Mouse (Mus musculus): ENCODE measurements around the gene Cltb. TPM values are rescaled to one million over a fixed set of nuclear protein-coding genes. Genes with fewer than 3 reads are reported as not detected.

Cltb gene
- polyA plus RNA-seq, 1 experiment from 2014 or later: 154 TPM

- Histone ChIP-seq H3K27ac (ENCODE audit: low read depth, low read length) (peak overlapping the region; percentile 15; the same call in 1 of the 2 replicates), H3K4me2 (replicated peaks; ENCODE audit: low read depth) (no peak overlapping the region), H3K27me3 (replicated peaks; ENCODE audit: control insufficient read depth, insufficient read depth, low read length) (no peaks in the 10 kb centered on the region), H3K9ac (ENCODE audit: low read depth, low read length) (no peak overlapping the region), H3K4me3 (ENCODE audit: low read depth, low read length) (no peak overlapping the region), H3K9me3 (ENCODE audit: control insufficient read depth) (no peaks in the 10 kb centered on the region), H3K4me1 (replicated peaks; ENCODE audit: control insufficient read depth, insufficient read depth, low read length) (peaks cover 15% of the 10 kb centered on the region; the same call in 1 of the 2 replicates), H3K36me3 (ENCODE audit: control insufficient read depth, insufficient read depth) (peaks cover 16% of the 10 kb centered on the region)
- TF ChIP-seq CTCF (IDR thresholded peaks at IDR 0.05; ENCODE audit: low read depth): peak; percentile 32; the same call in 1 of the 2 replicates
- no peak for ATAC-seq
Measured at GRCm38 (mm10) chr13:54603501-54603900, 7.6 kb downstream of the Cltb start.

GRCm38 (mm10) chr13:54602639-54603111, 8.5 kb downstream of the Cltb start:
- Histone ChIP-seq H3K9me3 (ENCODE audit: control insufficient read depth) (no peaks in the 10 kb centered on the region), H3K36me3 (ENCODE audit: control insufficient read depth, insufficient read depth) (peaks cover 24% of the 10 kb centered on the region), H3K27ac (ENCODE audit: low read depth, low read length) (peak overlapping the region; percentile 86), H3K27me3 (replicated peaks; ENCODE audit: control insufficient read depth, insufficient read depth, low read length) (no peaks in the 10 kb centered on the region), H3K4me1 (replicated peaks; ENCODE audit: control insufficient read depth, insufficient read depth, low read length) (peaks cover 15% of the 10 kb centered on the region; the same call in 1 of the 2 replicates), H3K4me3 (ENCODE audit: low read depth, low read length) (no peak overlapping the region), H3K9ac (ENCODE audit: low read depth, low read length) (no peak overlapping the region; the same call in 1 of the 2 replicates), H3K4me2 (replicated peaks; ENCODE audit: low read depth) (peak overlapping the region; percentile 17; the same call in 1 of the 2 replicates)
- ATAC-seq: peak; percentile 82
- no peak for TF ChIP-seq CTCF (IDR thresholded peaks at IDR 0.05; ENCODE audit: low read depth)
- 20% methylated on average over 3 of the region's 3 CpGs for WGBS

GRCm38 (mm10) chr13:54598622-54599143, 12.5 kb downstream of the Cltb start:
- Histone ChIP-seq H3K4me3 (ENCODE audit: low read depth, low read length) (no peak overlapping the region), H3K27ac (ENCODE audit: low read depth, low read length) (no peak overlapping the region), H3K27me3 (replicated peaks; ENCODE audit: control insufficient read depth, insufficient read depth, low read length) (no peaks in the 10 kb centered on the region), H3K4me2 (replicated peaks; ENCODE audit: low read depth) (no peak overlapping the region), H3K9ac (ENCODE audit: low read depth, low read length) (no peak overlapping the region), H3K4me1 (replicated peaks; ENCODE audit: control insufficient read depth, insufficient read depth, low read length) (peaks cover 15% of the 10 kb centered on the region), H3K36me3 (ENCODE audit: control insufficient read depth, insufficient read depth) (peaks cover 31% of the 10 kb centered on the region), H3K9me3 (ENCODE audit: control insufficient read depth) (no peaks in the 10 kb centered on the region)
- ATAC-seq: no peak
- WGBS: 81% methylated on average over 12 of the region's 12 CpGs
- no peak for TF ChIP-seq CTCF (IDR thresholded peaks at IDR 0.05; ENCODE audit: low read depth)

- no peak overlapping the region for H3K4me3 ChIP-seq (ENCODE audit: low read depth, low read length)
- WGBS: 42% methylated on average over 5 of the region's 5 CpGs
- no peak overlapping the region for H3K9ac ChIP-seq (ENCODE audit: low read depth, low read length)
- H3K9me3 ChIP-seq (ENCODE audit: control insufficient read depth): no peaks in the 10 kb centered on the region
- no peak overlapping the region for H3K27ac ChIP-seq (ENCODE audit: low read depth, low read length)
- H3K36me3 ChIP-seq (ENCODE audit: control insufficient read depth, insufficient read depth): peaks cover 39% of the 10 kb centered on the region
- TF ChIP-seq CTCF (IDR thresholded peaks at IDR 0.05; ENCODE audit: low read depth): no peak
- peaks cover 3% of the 10 kb centered on the region; the same call in 1 of the 2 replicates for H3K4me1 ChIP-seq (replicated peaks; ENCODE audit: control insufficient read depth, insufficient read depth, low read length)
- no peak for ATAC-seq
- no peaks in the 10 kb centered on the region for H3K27me3 ChIP-seq (replicated peaks; ENCODE audit: control insufficient read depth, insufficient read depth, low read length)
- no peak overlapping the region for H3K4me2 ChIP-seq (replicated peaks; ENCODE audit: low read depth)
Measured at GRCm38 (mm10) chr13:54596870-54597269, 14.3 kb downstream of the Cltb start.

GRCm38 (mm10) chr13:54596107-54596690, 14.9 kb downstream of the Cltb start:
- Histone ChIP-seq H3K9ac (ENCODE audit: low read depth, low read length) (no peak overlapping the region), H3K36me3 (ENCODE audit: control insufficient read depth, insufficient read depth) (peaks cover 39% of the 10 kb centered on the region), H3K4me1 (replicated peaks; ENCODE audit: control insufficient read depth, insufficient read depth, low read length) (peaks cover 3% of the 10 kb centered on the region; the same call in 1 of the 2 replicates), H3K4me2 (replicated peaks; ENCODE audit: low read depth) (no peak overlapping the region), H3K27ac (ENCODE audit: low read depth, low read length) (peak overlapping the region; percentile 15), H3K4me3 (ENCODE audit: low read depth, low read length) (no peak overlapping the region), H3K9me3 (ENCODE audit: control insufficient read depth) (no peaks in the 10 kb centered on the region), H3K27me3 (replicated peaks; ENCODE audit: control insufficient read depth, insufficient read depth, low read length) (no peaks in the 10 kb centered on the region)
- peak; percentile 62 for ATAC-seq
- peak; percentile 42 for TF ChIP-seq CTCF (IDR thresholded peaks at IDR 0.05; ENCODE audit: low read depth)
- WGBS: 45% methylated on average over 8 of the region's 8 CpGs

GRCm38 (mm10) chr13:54593617-54594016, 17.5 kb downstream of the Cltb start:
- 92% methylated on average over 11 of the region's 11 CpGs for WGBS
- no peak for ATAC-seq
- no peaks in the 10 kb centered on the region for H3K27me3 ChIP-seq (replicated peaks; ENCODE audit: control insufficient read depth, insufficient read depth, low read length)
- no peak overlapping the region for H3K4me2 ChIP-seq (replicated peaks; ENCODE audit: low read depth)
- H3K4me1 ChIP-seq (replicated peaks; ENCODE audit: control insufficient read depth, insufficient read depth, low read length): peaks cover 3% of the 10 kb centered on the region; the same call in 1 of the 2 replicates
- no peaks in the 10 kb centered on the region for H3K9me3 ChIP-seq (ENCODE audit: control insufficient read depth)
- H3K9ac ChIP-seq (ENCODE audit: low read depth, low read length): no peak overlapping the region
- H3K36me3 ChIP-seq (ENCODE audit: control insufficient read depth, insufficient read depth): peaks cover 32% of the 10 kb centered on the region
- no peak overlapping the region for H3K4me3 ChIP-seq (ENCODE audit: low read depth, low read length)
- TF ChIP-seq CTCF (IDR thresholded peaks at IDR 0.05; ENCODE audit: low read depth): no peak
- H3K27ac ChIP-seq (ENCODE audit: low read depth, low read length): no peak overlapping the region
